18 mouse cellular contexts compared by ENCODE assay signal in the genomic region with DNA sequence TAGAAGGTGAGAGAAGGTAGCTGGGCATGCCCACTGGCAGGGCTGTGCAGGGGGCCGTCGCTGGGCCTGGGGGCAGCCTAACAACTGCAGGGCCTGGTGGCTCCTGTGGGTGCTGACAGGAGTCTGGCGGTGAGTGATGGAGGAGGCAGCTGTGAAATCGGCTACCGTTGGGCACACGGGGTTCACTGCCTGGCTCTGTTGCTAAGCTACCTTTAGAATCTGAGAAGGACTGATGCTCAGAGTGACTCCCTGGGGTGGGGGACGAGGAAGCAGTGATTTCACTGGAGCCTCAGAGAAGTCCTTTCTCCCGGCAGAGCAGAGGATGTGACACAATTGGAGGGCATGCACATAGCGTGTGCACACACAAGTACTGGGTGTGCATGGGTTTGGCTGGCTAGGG. TPM values are rescaled to one million over a fixed set of nuclear protein-coding genes. Genes with fewer than 3 reads are reported as not detected.
DNase-seq lines count a peak whose midpoint lies in the region; ATAC-seq and TF ChIP-seq lines count a peak whose summit lies in the region.
"Had no signal": no experiment of that assay in that cellular context is flagged by ENCODE, and none has a peak within 500 bp of the region (broad histone marks: within the 10 kb centered on the region; RNA-seq: fewer than 3 reads in every experiment).

No protein-coding gene starts in this region.

- ATAC-seq in forebrain, embryonic 11.5 days (replicated peaks; ENCODE audit: low FRiP score), result no peak
- peak; percentile 60; the same call in 1 of the 2 replicates for ATAC-seq in forebrain, embryonic 15.5 days (replicated peaks)
- ATAC-seq in hindbrain, embryonic 16.5 days, result peak; percentile 50
- peak; percentile 52; the same call in 1 of the 2 replicates for ATAC-seq in midbrain, postnatal 0 days (ENCODE audit: low FRiP score)
- ATAC-seq: activated CD4-positive, CD25-positive, alpha-beta regulatory T cell, adult 4 months; intestine, postnatal 0 days had no signal

- TF ChIP-seq POLR2A in kidney, adult 2 months (IDR thresholded peaks at IDR 0.05; ENCODE audit: low read depth, low read length), result no peak

- H3K9me3 ChIP-seq in forebrain, embryonic 10.5 days, result no peaks in the 10 kb centered on the region
- H3K9me3 ChIP-seq in forebrain, embryonic 11.5 days (ENCODE audit: control insufficient read depth, low read length), result no peaks in the 10 kb centered on the region
- H3K9me3 ChIP-seq in forebrain, embryonic 15.5 days, result no peaks in the 10 kb centered on the region
- no peaks in the 10 kb centered on the region for H3K9me3 ChIP-seq in hindbrain, embryonic 16.5 days (ENCODE audit: control insufficient read depth, low read length)
- H3K9me3 ChIP-seq in midbrain, postnatal 0 days (ENCODE audit: low read length), result no peaks in the 10 kb centered on the region
- H3K9me3 ChIP-seq: embryonic facial prominence, embryonic 12.5 days; liver, embryonic 13.5 days had no signal

- no peak for DNase-seq in forebrain, embryonic 10.5 days (ENCODE audit: extremely low spot score, low spot score)
- DNase-seq in forebrain, embryonic 11.5 days (ENCODE audit: low spot score), result no peak
- peak; percentile 47 for DNase-seq in midbrain, postnatal 0 days (ENCODE audit: low spot score)
- DNase-seq in B cell, adult 2 months, result no peak
- DNase-seq in left cerebral cortex, adult 9 months (ENCODE audit: low spot score in 2 of 2), result no peak
- no peak for DNase-seq in kidney, adult 2 months
- DNase-seq: adrenal gland, postnatal 36 days; cerebellum, postnatal 36 days; gastrocnemius, postnatal 25 days; kidney, postnatal 25 days; layer of hippocampus, adult 9-11 months; liver, embryonic 13.5 days; lung, postnatal 14 days had no signal

- peak; percentile 17; the same call in 1 of the 2 replicates for TF ChIP-seq CTCF in midbrain, postnatal 0 days (IDR thresholded peaks at IDR 0.05)
- TF ChIP-seq CTCF in kidney, adult 2 months (conservative IDR thresholded peaks at IDR 0.05; ENCODE audit: insufficient read depth, insufficient read length, low read depth, low read length), result no peak

- peaks cover 95% of the 10 kb centered on the region for H3K27me3 ChIP-seq in forebrain, embryonic 10.5 days (ENCODE audit: poor library complexity, severe bottlenecking)
- H3K27me3 ChIP-seq in forebrain, embryonic 11.5 days (ENCODE audit: control insufficient read depth, insufficient read depth, low read length), result peaks cover 18% of the 10 kb centered on the region
- peaks cover 12% of the 10 kb centered on the region for H3K27me3 ChIP-seq in forebrain, embryonic 15.5 days
- peaks cover 10% of the 10 kb centered on the region for H3K27me3 ChIP-seq in hindbrain, embryonic 16.5 days (replicated peaks; ENCODE audit: control insufficient read depth, insufficient read depth, low read length)
- H3K27me3 ChIP-seq in midbrain, postnatal 0 days (ENCODE audit: insufficient read depth, low read length), result 0 out of 2 replicates have a peak, but pooled peaks cover 3% of the 10 kb centered on the region
- no peaks in the 10 kb centered on the region; the same call in 1 of the 2 replicates for H3K27me3 ChIP-seq in kidney, adult 2 months (replicated peaks; ENCODE audit: control insufficient read depth, insufficient read depth, low read length)

- H3K9ac ChIP-seq in forebrain, embryonic 11.5 days (ENCODE audit: low read length), result no peak overlapping the region
- no peak overlapping the region for H3K9ac ChIP-seq in forebrain, embryonic 15.5 days (replicated peaks)
- peak overlapping the region; percentile 35; the same call in 1 of the 2 replicates for H3K9ac ChIP-seq in hindbrain, embryonic 16.5 days (ENCODE audit: low read depth, low read length)
- no peak overlapping the region for H3K9ac ChIP-seq in midbrain, postnatal 0 days (replicated peaks; ENCODE audit: low read length, poor library complexity, severe bottlenecking)
- H3K9ac ChIP-seq: embryonic facial prominence, embryonic 12.5 days; liver, embryonic 13.5 days had no signal

- no peak overlapping the region for H3K4me2 ChIP-seq in forebrain, embryonic 11.5 days (ENCODE audit: low read depth, low read length, severe bottlenecking)
- no peak overlapping the region for H3K4me2 ChIP-seq in forebrain, embryonic 15.5 days (replicated peaks)
- no peak overlapping the region for H3K4me2 ChIP-seq in hindbrain, embryonic 16.5 days (ENCODE audit: low read length)
- H3K4me2 ChIP-seq in midbrain, postnatal 0 days (ENCODE audit: low read depth, low read length, poor library complexity, severe bottlenecking), result no peak overlapping the region
- H3K4me2 ChIP-seq: embryonic facial prominence, embryonic 12.5 days; liver, embryonic 13.5 days had no signal

- H3K27ac ChIP-seq in forebrain, embryonic 10.5 days, result peak overlapping the region; percentile 15; the same call in 1 of the 2 replicates
- no peak overlapping the region for H3K27ac ChIP-seq in forebrain, embryonic 11.5 days (ENCODE audit: low read depth, low read length)
- no peak overlapping the region for H3K27ac ChIP-seq in forebrain, embryonic 15.5 days (replicated peaks)
- no peak overlapping the region for H3K27ac ChIP-seq in hindbrain, embryonic 16.5 days (ENCODE audit: low read depth, low read length)
- H3K27ac ChIP-seq in midbrain, postnatal 0 days (ENCODE audit: low read depth, low read length), result peak overlapping the region; percentile 67
- no peak overlapping the region for H3K27ac ChIP-seq in kidney, adult 2 months (ENCODE audit: insufficient read depth, low read depth, low read length)
- H3K27ac ChIP-seq: embryonic facial prominence, embryonic 12.5 days; liver, embryonic 13.5 days had no signal

- H3K4me1 ChIP-seq in forebrain, embryonic 10.5 days, result peaks cover 39% of the 10 kb centered on the region
- H3K4me1 ChIP-seq in forebrain, embryonic 11.5 days (replicated peaks; ENCODE audit: control insufficient read depth, insufficient read depth, low read length), result peaks cover 12% of the 10 kb centered on the region; the same call in 1 of the 2 replicates
- peaks cover 20% of the 10 kb centered on the region for H3K4me1 ChIP-seq in forebrain, embryonic 15.5 days
- peaks cover 14% of the 10 kb centered on the region for H3K4me1 ChIP-seq in hindbrain, embryonic 16.5 days (ENCODE audit: control insufficient read depth, insufficient read depth, low read depth, low read length)
- H3K4me1 ChIP-seq in midbrain, postnatal 0 days (ENCODE audit: insufficient read depth, low read length), result peaks cover 12% of the 10 kb centered on the region
- H3K4me1 ChIP-seq in kidney, adult 2 months (ENCODE audit: control insufficient read depth, insufficient read depth, low read length), result no peaks in the 10 kb centered on the region
- H3K4me1 ChIP-seq: liver, embryonic 13.5 days had no signal

- no peaks in the 10 kb centered on the region for H3K36me3 ChIP-seq in forebrain, embryonic 10.5 days (replicated peaks)
- no peaks in the 10 kb centered on the region for H3K36me3 ChIP-seq in forebrain, embryonic 11.5 days (ENCODE audit: control insufficient read depth, insufficient read depth, low read length)
- no peaks in the 10 kb centered on the region for H3K36me3 ChIP-seq in forebrain, embryonic 15.5 days
- H3K36me3 ChIP-seq in hindbrain, embryonic 16.5 days (ENCODE audit: control insufficient read depth, insufficient read depth, low read length), result no peaks in the 10 kb centered on the region
- peaks cover 7% of the 10 kb centered on the region; the same call in 1 of the 2 replicates for H3K36me3 ChIP-seq in midbrain, postnatal 0 days (ENCODE audit: insufficient read depth, low read length)
- H3K36me3 ChIP-seq in kidney, adult 2 months (ENCODE audit: control insufficient read depth, insufficient read depth, low read length), result no peaks in the 10 kb centered on the region
- H3K36me3 ChIP-seq: embryonic facial prominence, embryonic 12.5 days; liver, embryonic 13.5 days had no signal

- H3K4me3 ChIP-seq in forebrain, embryonic 10.5 days, result no peak overlapping the region
- no peak overlapping the region for H3K4me3 ChIP-seq in forebrain, embryonic 11.5 days (ENCODE audit: low read depth, low read length)
- H3K4me3 ChIP-seq in forebrain, embryonic 15.5 days, result no peak overlapping the region
- H3K4me3 ChIP-seq in hindbrain, embryonic 16.5 days (ENCODE audit: low read length), result no peak overlapping the region
- no peak overlapping the region for H3K4me3 ChIP-seq in midbrain, postnatal 0 days (ENCODE audit: low read depth, low read length)
- H3K4me3 ChIP-seq in kidney, adult 2 months (ENCODE audit: insufficient read depth, low read depth, low read length), result no peak overlapping the region
- H3K4me3 ChIP-seq: embryonic facial prominence, embryonic 12.5 days; liver, embryonic 13.5 days had no signal

- WGBS in forebrain, embryonic 10.5 days, result 25% methylated on average over 9 of the region's 9 CpGs
- 29% methylated on average over 9 of the region's 9 CpGs for WGBS in forebrain, embryonic 11.5 days
- 15% methylated on average over 9 of the region's 9 CpGs for WGBS in forebrain, embryonic 15.5 days
- 10% methylated on average over 9 of the region's 9 CpGs for WGBS in hindbrain, embryonic 16.5 days
- WGBS in midbrain, postnatal 0 days, result 6% methylated on average over 9 of the region's 9 CpGs
- WGBS in kidney, adult 2 months, result 21% methylated on average over 9 of the region's 9 CpGs

RNA-seq across cellular contexts. Expression of gene Cdh22, which starts 57.7 kb away (rescaled TPM):
- polyA plus RNA-seq in forebrain, embryonic 10.5 days (2016; fragmentation: Nextera tagmentation; extraction: Ambion mirVana), result 2.8 and 3.1 TPM in 2 replicates
- 6.2 and 6.3 TPM in 2 replicates for polyA plus RNA-seq in forebrain, embryonic 11.5 days (2014; fragmentation: Nextera tagmentation; extraction: Ambion mirVana)
- polyA plus RNA-seq in forebrain, embryonic 15.5 days (2015; fragmentation: Nextera tagmentation; extraction: Ambion mirVana), result 6.0 and 6.1 TPM in 2 replicates
- 11.0 and 13.1 TPM in 2 replicates for polyA plus RNA-seq in hindbrain, embryonic 16.5 days (2015; fragmentation: Nextera tagmentation; extraction: Ambion mirVana)
- total RNA-seq in midbrain, postnatal 0 days (2014; rRNA removed), result 41.3 and 47.9 TPM in 2 replicates
- polyA plus RNA-seq in midbrain, postnatal 0 days (2015; fragmentation: Nextera tagmentation; extraction: Ambion mirVana), result 21.9 and 23.2 TPM in 2 replicates
- polyA plus RNA-seq in kidney, adult 2 months (2012; rRNA removed), result 0.05 and 0.19 TPM in 2 replicates
- polyA plus RNA-seq: activated CD4-positive, CD25-positive, alpha-beta regulatory T cell, adult 4 months; liver, embryonic 13.5 days had no signal

Comparison
In these comparisons a context has a peak if more than half of its experiments do, and no peak if none do; other contexts are left out.
1. H3K27ac ChIP-seq: peak in forebrain, embryonic 10.5 days (single experiment) and midbrain, postnatal 0 days (single experiment); none in forebrain, embryonic 11.5 days (single experiment), forebrain, embryonic 15.5 days (single experiment), hindbrain, embryonic 16.5 days (single experiment) and kidney, adult 2 months (single experiment).